ENCODE assay signal across 8 mouse cellular contexts in the genomic region with DNA sequence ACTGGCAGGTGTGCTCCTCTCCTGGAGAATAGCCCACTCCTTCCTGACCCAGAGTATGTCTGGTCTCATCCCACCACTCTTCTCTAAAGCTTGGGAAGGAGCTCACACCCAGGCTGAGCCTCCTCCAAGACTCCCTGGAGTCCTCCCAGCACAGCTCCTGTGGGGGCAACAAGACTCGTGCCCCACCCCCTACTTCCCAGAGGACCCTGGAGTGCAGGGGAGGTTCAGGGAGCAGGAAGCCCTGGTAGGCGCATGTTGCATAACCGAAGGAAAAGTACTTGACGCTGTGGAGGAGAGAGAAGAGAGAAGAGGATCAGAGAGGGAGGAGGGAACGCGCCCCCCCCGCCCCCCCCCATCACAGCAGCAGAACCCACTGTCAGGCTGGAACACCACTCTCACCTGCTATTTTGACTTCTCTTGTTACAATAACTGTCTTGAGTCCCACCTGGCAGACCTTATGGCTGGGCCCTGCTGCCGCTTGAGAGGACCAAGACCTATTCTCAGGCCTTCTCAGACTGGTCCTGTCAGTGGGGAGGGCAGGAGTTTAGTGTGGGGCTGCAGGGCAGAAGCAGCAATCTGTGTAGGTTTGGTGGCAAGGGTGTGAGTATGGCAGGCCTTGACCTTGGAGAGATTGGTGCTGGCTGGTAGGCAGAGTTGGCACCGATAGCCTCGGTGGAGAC. TPM values are rescaled to one million over a fixed set of nuclear protein-coding genes. Genes with fewer than 3 reads are reported as not detected.
A peak's percentile ranks its signal among the peaks of the same experiment; 100 is the strongest.
DNase-seq lines count a peak whose midpoint lies in the region; ATAC-seq and TF ChIP-seq lines count a peak whose summit lies in the region.

No protein-coding gene starts in this region.

- intact Hi-C loops in heart, postnatal 25 days (cut with DNase I): loop anchor here (1.0 kb wide), 2 partner anchors 55 to 81 kb away; no protein-coding TSS in a partner anchor

- WGBS in heart, embryonic 11.5 days (ENCODE audit: insufficient replicate concordance): 55% methylated on average over 10 of the region's 10 CpGs
- WGBS in hindbrain, embryonic 13.5 days: 49% methylated on average over 10 of the region's 10 CpGs

- CTCF ChIA-PET in Patski (lab: Charles Lee): interaction anchor here (0.7 to 2.5 kb wide), 19 partner anchors 12 to 488 kb away, joined by 3 to 29 read pairs (median 5); a partner anchor contains a TSS

- in situ Hi-C loops in Patski (cut with MboI; ENCODE audit: low pct_unique_long_range_greater_than_20kb): loop anchor here (10.0 kb wide), 2 partner anchors 76 to 496 kb away; a partner anchor contains a TSS

- peaks cover 33% of the 10 kb centered on the region for H3K4me1 ChIP-seq in heart, embryonic 11.5 days (ENCODE audit: control insufficient read depth, insufficient read depth, low read length)
- peaks cover 38% of the 10 kb centered on the region for H3K4me1 ChIP-seq in hindbrain, embryonic 13.5 days (replicated peaks)

- no peak overlapping the region for H3K4me3 ChIP-seq in heart, embryonic 11.5 days (ENCODE audit: low read depth, low read length)
- no peak overlapping the region for H3K4me3 ChIP-seq in hindbrain, embryonic 13.5 days

- H3K27me3 ChIP-seq in heart, embryonic 11.5 days (ENCODE audit: control insufficient read depth, insufficient read depth, low read length): peaks cover 2% of the 10 kb centered on the region; the same call in 1 of the 2 replicates
- H3K27me3 ChIP-seq in Patski: no peaks in the 10 kb centered on the region
- no peaks in the 10 kb centered on the region for H3K27me3 ChIP-seq in hindbrain, embryonic 13.5 days

- no peaks in the 10 kb centered on the region for H3K9me3 ChIP-seq in heart, embryonic 11.5 days (replicated peaks; ENCODE audit: control insufficient read depth, low read length)
- no peaks in the 10 kb centered on the region for H3K9me3 ChIP-seq in hindbrain, embryonic 13.5 days

- no peak for ATAC-seq in heart, embryonic 11.5 days (replicated peaks; ENCODE audit: insufficient number of reproducible peaks, low FRiP score, low TSS enrichment)
- ATAC-seq in Patski: peak; percentile 20
- ATAC-seq in hindbrain, embryonic 13.5 days (ENCODE audit: low FRiP score): no peak

- peak overlapping the region; percentile 27; the same call in 1 of the 2 replicates for H3K4me2 ChIP-seq in heart, embryonic 11.5 days
- peak overlapping the region; percentile 30 for H3K4me2 ChIP-seq in hindbrain, embryonic 13.5 days

- POLR2A ChIA-PET in Patski (lab: Charles Lee): interaction anchor here (0.7 to 1.3 kb wide), 4 partner anchors 71 to 85 kb away, joined by 3 read pairs; a partner anchor contains a TSS

- peaks cover 3% of the 10 kb centered on the region; the same call in 1 of the 2 replicates for H3K36me3 ChIP-seq in heart, embryonic 11.5 days (ENCODE audit: control insufficient read depth, insufficient read depth, low read length)
- H3K36me3 ChIP-seq in hindbrain, embryonic 13.5 days: peaks cover 3% of the 10 kb centered on the region; the same call in 1 of the 2 replicates

- no peak overlapping the region for H3K27ac ChIP-seq in heart, embryonic 11.5 days (ENCODE audit: low read depth, low read length)
- peak overlapping the region; percentile 12; the same call in 1 of the 2 replicates for H3K27ac ChIP-seq in hindbrain, embryonic 13.5 days

- DNase-seq in heart, postnatal 25 days (ENCODE audit: low spot score): no peak
- DNase-seq in Patski (ENCODE audit: low read depth, low spot score): no peak
- DNase-seq in lung, postnatal 36 days: peak; percentile 47
- DNase-seq in gastrocnemius, postnatal 4 days (ENCODE audit: low spot score in 2 of 2): no peak
- no peak for DNase-seq in adrenal gland, postnatal 14 days
- no peak for DNase-seq in kidney, adult 8-10 months

- H3K9ac ChIP-seq in heart, embryonic 11.5 days (ENCODE audit: low read depth, low read length): peak overlapping the region; percentile 16; the same call in 1 of the 2 replicates
- peak overlapping the region; percentile 35; the same call in 1 of the 2 replicates for H3K9ac ChIP-seq in hindbrain, embryonic 13.5 days

- TF ChIP-seq CTCF in Patski (IDR thresholded peaks at IDR 0.05): no peak

RNA-seq across cellular contexts. Expression of a gene that starts 48.2 kb away (rescaled TPM):
- 12.8 and 15.4 TPM in 2 replicates for polyA plus RNA-seq in heart, embryonic 11.5 days (2014; fragmentation: Nextera tagmentation; extraction: Ambion mirVana)
- 1 to 10 TPM; 7.1 to 8.0 TPM for total RNA-seq in heart, postnatal 25 days (2021)
- polyA plus RNA-seq in Patski (2021): 15.4 TPM
- 10.0 and 12.3 TPM in 2 replicates for polyA plus RNA-seq in hindbrain, embryonic 13.5 days (2015; fragmentation: Nextera tagmentation; extraction: Ambion mirVana)
- 1 to 10 TPM; 8.1 to 8.5 TPM for total RNA-seq in gastrocnemius, postnatal 4 days (2021)
- total RNA-seq in adrenal gland, postnatal 14 days (2021): 20.8 TPM in 2 replicates

RNA-seq across cellular contexts. Expression of a gene that starts 56.2 kb away (rescaled TPM):
- polyA plus RNA-seq in heart, embryonic 11.5 days (2014; fragmentation: Nextera tagmentation; extraction: Ambion mirVana): 0.24 and 0.35 TPM in 2 replicates
- total RNA-seq in heart, postnatal 25 days (2021): 1 to 10 TPM; 4.3 to 4.7 TPM
- polyA plus RNA-seq in Patski (2021): 0.09 TPM
- polyA plus RNA-seq in hindbrain, embryonic 13.5 days (2015; fragmentation: Nextera tagmentation; extraction: Ambion mirVana): 24.1 and 24.3 TPM in 2 replicates
- 10 to 100 TPM; 25.9 to 29.2 TPM for total RNA-seq in gastrocnemius, postnatal 4 days (2021)
- 13.7 and 15.7 TPM in 2 replicates for total RNA-seq in adrenal gland, postnatal 14 days (2021)
